Mouse (Mus musculus): Measurements from ENCODE around the gene Bsg. TPM values are rescaled to one million over a fixed set of nuclear protein-coding genes. Genes with fewer than 3 reads are reported as not detected.

Bsg gene
- total RNA-seq, 2 experiments from 2014 or later, result 504 to 513 TPM

Other genes with a start within 250 kb of the Bsg start
- gene Vmn2r83, start 235.8 kb upstream of the Bsg start, total RNA-seq (2021), result not detected
- 10 to 100 TPM; 24.9 to 26.4 TPM for gene Plpp2, start 170.7 kb upstream of the Bsg start, total RNA-seq (2021)
- gene Mier2, start 149.3 kb upstream of the Bsg start, total RNA-seq (2021), result 10 to 100 TPM; 46.8 to 48.2 TPM
- not detected for gene Theg, start 117.2 kb upstream of the Bsg start, total RNA-seq (2021)
- gene C2cd4c, start 90.5 kb upstream of the Bsg start, total RNA-seq (2021), result 1 to 10 TPM in 1 of 2 experiments, under 1 TPM in 1; 0.56 to 1.5 TPM
- gene Shc2, start 66.6 kb upstream of the Bsg start, total RNA-seq (2021), result 10 to 100 TPM in 1 of 2 experiments, 1 to 10 TPM in 1; 8.9 to 13.3 TPM
- not detected for gene Odf3l2, start 58.8 kb upstream of the Bsg start, total RNA-seq (2021)
- under 1 TPM; 0.28 to 0.64 TPM for gene Madcam1, start 39.9 kb upstream of the Bsg start, total RNA-seq (2021)
- 10 to 100 TPM; 32.4 to 33.9 TPM for gene Tpgs1, start 35.1 kb upstream of the Bsg start, total RNA-seq (2021)
- gene Cdc34, start 22.3 kb upstream of the Bsg start, total RNA-seq (2021), result 10 to 100 TPM; 72.6 to 78.1 TPM
- gene Gzmm, start 15.5 kb upstream of the Bsg start, total RNA-seq (2021), result 1 to 10 TPM; 1.8 to 2.4 TPM
- gene Hcn2, start 12.1 kb downstream of the Bsg start, total RNA-seq (2021), result 1 to 10 TPM; 8.9 to 9.3 TPM
- 10 to 100 TPM; 61.2 to 68.6 TPM for gene Polrmt, start 42.1 kb downstream of the Bsg start, total RNA-seq (2021)
- gene Fgf22, start 50.6 kb downstream of the Bsg start, total RNA-seq (2021), result not detected
- gene Rnf126, start 62.5 kb downstream of the Bsg start, total RNA-seq (2021), result 10 to 100 TPM; 60.7 to 61.7 TPM
- gene Fstl3, start 72.8 kb downstream of the Bsg start, total RNA-seq (2021), result 1 to 10 TPM; 6.7 to 7.1 TPM
- gene Prss57, start 86.5 kb downstream of the Bsg start, total RNA-seq (2021), result under 1 TPM; 0.11 to 0.71 TPM
- 100 to 1,000 TPM in 1 of 2 experiments, 10 to 100 TPM in 1; 91.8 to 119 TPM for gene Palm, start 89.1 kb downstream of the Bsg start, total RNA-seq (2021)
- 1 to 10 TPM in 1 of 2 experiments, under 1 TPM in 1; 0.20 to 4.2 TPM for gene Misp, start 116.5 kb downstream of the Bsg start, total RNA-seq (2021)
- gene Ptbp1, start 149.9 kb downstream of the Bsg start, total RNA-seq (2021), result 100 to 1,000 TPM; 344 to 389 TPM
- 1 to 10 TPM; 2.2 to 7.0 TPM for gene Prtn3, start 170.0 kb downstream of the Bsg start, total RNA-seq (2021)
- gene Plppr3, start 170.1 kb downstream of the Bsg start, total RNA-seq (2021), result 10 to 100 TPM in 1 of 2 experiments, 1 to 10 TPM in 1; 8.6 to 14.8 TPM
- gene Elane, start 181.8 kb downstream of the Bsg start, total RNA-seq (2021), result 1 to 10 TPM in 1 of 2 experiments, under 1 TPM in 1; 0.92 to 5.7 TPM
- gene Cfd, start 186.4 kb downstream of the Bsg start, total RNA-seq (2021), result 10 to 100 TPM; 13.7 to 25.6 TPM
- 10 to 100 TPM; 64.1 to 64.7 TPM for gene Med16, start 204.4 kb downstream of the Bsg start, total RNA-seq (2021)
- not detected for gene Gm26602, start 206.4 kb downstream of the Bsg start, total RNA-seq (2021)
- gene Kiss1r, start 212.5 kb downstream of the Bsg start, total RNA-seq (2021), result 1 to 10 TPM in 1 of 2 experiments, under 1 TPM in 1; 0.87 to 1.6 TPM
- gene R3hdm4, start 216.7 kb downstream of the Bsg start, total RNA-seq (2021), result 100 to 1,000 TPM; 119 to 133 TPM
- 10 to 100 TPM; 12.6 to 15.9 TPM for gene Arid3a, start 222.6 kb downstream of the Bsg start, total RNA-seq (2021)

All from adrenal gland, postnatal 4 days (tissue).